Mouse (Mus musculus) stomach, postnatal 0 days (tissue): ENCODE results near the gene Gm39115. TPM values are rescaled to one million over a fixed set of nuclear protein-coding genes. Genes with fewer than 3 reads are reported as not detected.

Experiments
- ATAC-seq: fragments of 200-750 bp; cut with Nextera tagmentation; 2 replicates; pipeline ENCODE4 v1.8.0; 2017; ENCODE audit not compliant: low FRiP score, low TSS enrichment
- DNase-seq: peaks from one replicate; pipeline ENCODE4 v3.0.0-alpha.2; 2016; ENCODE audit warnings: low spot score
- H3K27ac ChIP-seq: fragments of 300-500 bp; sonication (generic); replicated peaks from 2 replicates; pipeline ENCODE4 v1.5.1; 2014; ENCODE audit warnings: mild to moderate bottlenecking, control low read depth
- H3K27me3 ChIP-seq: fragments of 300-500 bp; sonication (generic); 2 replicates; pipeline ENCODE4 v1.6.1; 2014; ENCODE audit warnings: low read length; ENCODE audit not compliant: control insufficient read depth, insufficient read depth
- H3K36me3 ChIP-seq: fragments of 300-500 bp; sonication (generic); 2 replicates; pipeline ENCODE4 v1.6.1; 2014; ENCODE audit warnings: low read length, mixed read lengths; ENCODE audit not compliant: control insufficient read depth, insufficient read depth
- H3K4me1 ChIP-seq: fragments of 300-500 bp; sonication (generic); replicated peaks from 2 replicates; pipeline ENCODE4 v1.6.1; 2014; ENCODE audit warnings: antibody characterized with exemption; ENCODE audit not compliant: control insufficient read depth, insufficient read depth
- H3K4me2 ChIP-seq: fragments of 300-500 bp; sonication (generic); replicated peaks from 2 replicates; pipeline ENCODE4 v1.6.1; 2014; ENCODE audit warnings: low read depth, mild to moderate bottlenecking, control low read depth, moderate library complexity
- H3K4me3 ChIP-seq: fragments of 300-500 bp; sonication (generic); 2 replicates; pipeline ENCODE4 v1.5.1; 2014; ENCODE audit warnings: low read depth, low read length, control low read depth
- H3K9ac ChIP-seq: fragments of 300-500 bp; sonication (generic); 2 replicates; pipeline ENCODE4 v1.6.1; 2014; ENCODE audit warnings: mild to moderate bottlenecking, low read length, control low read depth, mixed read lengths
- H3K9me3 ChIP-seq: fragments of 300-500 bp; sonication (generic); 2 replicates; pipeline ENCODE4 v1.6.1; 2016; ENCODE audit warnings: low read length; ENCODE audit not compliant: control insufficient read depth
- CTCF ChIP-seq: IDR thresholded peaks from 2 replicates; pipeline ENCODE4 v1.5.1; 2016; ENCODE audit warnings: antibody characterized with exemption, low read depth, mild to moderate bottlenecking, moderate library complexity
- EP300 ChIP-seq: optimal IDR thresholded peaks from 2 replicates; pipeline ENCODE3; 2016; ENCODE audit warnings: antibody characterized with exemption
- WGBS: fragments of 180-500 bp; shearing (Covaris S2); extraction: QIAGEN DNeasy Blood & Tissue Kit; methylation state at CpG from one replicate; pipeline ENCODE4 v1.1.7; 2014; 5-methylcytosine and 5-hydroxymethylcytosine counted together
- polyA plus RNA-seq: library from polyadenylated mRNA; unstranded; fragments of >200 nt; fragmentation: Nextera tagmentation; extraction: Ambion mirVana; gene quantifications from 2 replicates; pipeline ENCODE4 v1.2.1, GENCODE M21; 2015

The Gm39115 gene
- polyA plus RNA-seq, 1 experiment from 2014 or later = not detected

DNA sequence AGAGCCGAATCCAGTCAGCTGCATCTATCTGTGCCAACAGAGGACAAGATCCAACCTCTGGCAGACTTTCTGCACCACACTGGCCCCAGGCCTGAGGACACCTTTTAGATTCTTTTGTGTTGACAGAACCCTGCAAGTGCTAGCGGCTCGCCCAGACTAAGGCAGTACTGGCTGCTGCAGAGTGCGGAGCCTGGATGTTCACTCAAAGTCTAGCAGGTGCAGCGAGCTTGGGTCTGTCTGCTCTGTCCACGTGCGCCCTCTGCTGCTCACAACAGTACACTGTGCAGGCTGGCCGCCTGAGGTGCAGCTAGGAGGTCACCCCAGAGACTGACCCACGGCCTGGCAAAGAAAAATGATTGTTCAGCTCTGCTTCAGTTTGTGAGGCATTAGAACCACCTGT lies 38.1 kb downstream of the Gm39115 start:
- H3K36me3 ChIP-seq = no peaks in the 10 kb centered on the region
- H3K9ac ChIP-seq = no peak overlapping the region
- peaks cover 2% of the 10 kb centered on the region; the same call in 1 of the 2 replicates for H3K27me3 ChIP-seq
- H3K27ac ChIP-seq = no peak overlapping the region
- 7% methylated on average over 9 of the region's 9 CpGs for WGBS
- TF ChIP-seq CTCF (peak; percentile 96), EP300 (no peak)
- H3K4me3 ChIP-seq = no peak overlapping the region
- DNase-seq = peak; percentile 90
- peak; percentile 78 for ATAC-seq
- H3K4me2 ChIP-seq = no peak overlapping the region
- no peaks in the 10 kb centered on the region for H3K9me3 ChIP-seq
- H3K4me1 ChIP-seq = no peaks in the 10 kb centered on the region

DNA sequence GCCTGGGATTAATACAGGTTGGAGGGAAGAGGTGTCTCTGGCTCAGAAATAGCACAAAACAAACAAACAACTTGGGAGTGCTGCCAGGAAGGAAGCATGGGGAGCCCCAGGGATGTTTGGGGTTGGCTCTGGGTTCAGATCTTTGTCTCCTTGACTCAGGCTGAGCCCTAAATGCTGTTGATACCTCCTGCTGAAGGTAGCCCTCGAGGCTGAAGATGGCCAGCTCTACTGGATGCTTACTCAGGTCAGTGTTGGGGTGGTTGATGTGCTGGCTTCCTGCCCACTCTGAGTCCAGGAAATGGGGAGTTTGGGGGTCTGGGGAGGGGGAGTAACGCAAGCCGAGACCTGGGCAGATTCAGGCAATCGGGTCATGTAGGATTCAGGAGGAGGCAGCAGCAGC lies 39.1 kb downstream of the Gm39115 start:
- DNase-seq (no peak), ATAC-seq (no peak)
- Histone ChIP-seq H3K27ac (no peak overlapping the region), H3K9ac (no peak overlapping the region), H3K4me3 (no peak overlapping the region), H3K4me2 (no peak overlapping the region), H3K27me3 (peaks cover 2% of the 10 kb centered on the region; the same call in 1 of the 2 replicates), H3K36me3 (no peaks in the 10 kb centered on the region), H3K4me1 (no peaks in the 10 kb centered on the region), H3K9me3 (no peaks in the 10 kb centered on the region)
- WGBS = 56% methylated on average over 4 of the region's 4 CpGs
- TF ChIP-seq EP300 = no peak
- TF ChIP-seq CTCF = no peak

DNA sequence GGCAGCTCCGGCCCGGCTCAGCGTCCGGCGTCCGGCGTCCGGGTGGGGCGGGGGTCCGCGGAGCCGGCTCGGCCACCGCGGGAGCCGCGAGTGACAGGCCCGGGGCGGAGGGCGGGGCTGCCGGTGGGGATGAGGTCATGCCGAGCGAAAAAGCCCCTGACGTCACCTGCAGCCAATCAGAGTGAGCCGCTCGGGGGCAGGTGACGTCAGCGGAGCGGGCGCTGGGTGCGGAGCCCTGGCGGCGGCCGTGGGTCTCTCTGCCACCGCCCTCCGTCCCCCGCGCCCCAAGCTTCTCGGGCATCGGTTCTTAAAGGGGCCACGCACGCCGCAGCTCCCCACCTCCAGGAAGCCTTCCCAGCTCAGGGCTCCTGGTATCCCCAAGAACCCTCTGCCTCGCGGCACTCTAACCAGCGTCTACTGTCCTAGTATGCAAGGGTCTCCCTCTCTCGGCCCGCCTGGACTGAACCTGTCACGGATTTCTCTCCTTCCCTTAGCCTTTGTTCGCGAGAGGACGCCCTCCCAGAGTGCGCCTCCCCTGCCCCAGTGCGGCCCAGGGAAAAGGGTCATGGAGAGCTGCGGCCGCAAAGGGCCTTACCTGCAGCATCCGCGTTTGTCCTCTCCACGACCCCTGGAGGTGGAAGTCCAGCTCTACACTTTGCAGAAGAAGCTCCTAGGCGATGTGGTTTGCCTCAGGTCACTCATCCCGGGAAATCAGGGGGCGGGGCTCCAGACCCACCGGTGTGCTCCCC lies 40.5 kb downstream of the Gm39115 start, which contains the start of gene Dusp8:
Gene Dusp8, minus strand, starts transcription at position 661 of the 749 bp plus-strand sequence.
- peak; percentile 92 for DNase-seq
- Histone ChIP-seq H3K4me1 (no peaks in the 10 kb centered on the region), H3K4me2 (peak within 1 kb of the TSS; percentile 93), H3K27me3 (peaks cover 2% of the 10 kb centered on the region; the same call in 1 of the 2 replicates), H3K9ac (peak within 1 kb of the TSS; percentile 86), H3K36me3 (no peaks in the 10 kb centered on the region), H3K4me3 (peak within 1 kb of the TSS; percentile 77), H3K27ac (peak within 1 kb of the TSS; percentile 77), H3K9me3 (no peaks in the 10 kb centered on the region)
- no peak for TF ChIP-seq EP300
- TF ChIP-seq CTCF = peak; percentile 61
- WGBS = under 1% methylated on average over 47 of the region's 63 CpGs
- ATAC-seq = peak; percentile 90

DNA sequence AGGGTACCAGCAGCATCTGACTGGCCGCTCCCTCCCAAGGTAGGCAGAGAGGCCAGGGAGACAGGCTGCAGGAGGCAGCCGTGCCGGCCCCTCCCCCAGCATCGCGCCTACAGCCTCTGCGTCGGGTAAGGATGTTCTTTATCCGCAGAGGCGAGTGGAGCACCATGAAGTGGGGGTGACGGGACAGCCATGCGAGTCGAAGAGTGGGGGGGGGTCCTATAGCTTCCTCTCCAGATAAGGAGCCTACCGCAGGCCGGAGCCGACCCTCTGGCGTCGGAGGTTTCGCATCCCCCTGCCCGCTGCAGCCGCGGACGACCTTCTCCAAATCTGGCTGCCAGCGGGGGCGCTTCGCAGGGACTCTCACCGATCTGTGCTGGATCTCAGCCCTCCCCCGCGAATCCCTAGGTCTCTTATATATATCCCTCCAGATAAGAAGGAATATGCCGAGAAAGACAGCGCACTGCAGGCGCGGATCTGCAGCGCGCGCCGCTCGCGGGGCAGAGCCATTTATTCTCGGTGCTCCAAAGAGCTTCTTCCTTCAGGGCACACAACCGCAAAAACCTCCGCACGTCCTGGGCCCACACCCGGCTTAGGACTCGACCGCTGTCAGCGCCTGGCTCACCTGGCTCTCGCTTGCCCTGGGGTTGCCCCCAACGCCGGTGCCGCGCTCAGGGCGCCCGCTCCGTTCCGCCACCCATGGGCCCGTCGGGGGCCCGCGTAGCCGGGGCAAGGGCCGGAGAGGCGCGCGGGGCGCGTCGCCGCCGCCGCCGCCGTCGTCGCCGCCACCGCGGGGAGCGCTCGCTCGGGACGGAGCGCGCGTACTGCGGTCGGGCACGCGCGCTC lies 41.3 kb downstream of the Gm39115 start:
- DNase-seq (peak; percentile 51), ATAC-seq (peak; percentile 66)
- Histone ChIP-seq H3K9me3 (no peaks in the 10 kb centered on the region), H3K27ac (peak overlapping the region; percentile 77), H3K36me3 (no peaks in the 10 kb centered on the region), H3K4me2 (peak overlapping the region; percentile 93), H3K4me3 (peak overlapping the region; percentile 77), H3K4me1 (no peaks in the 10 kb centered on the region), H3K9ac (peak overlapping the region; percentile 86), H3K27me3 (peaks cover 2% of the 10 kb centered on the region; the same call in 1 of the 2 replicates)
- WGBS = 1% methylated on average over 71 of the region's 89 CpGs
- TF ChIP-seq EP300 (no peak), CTCF (no peak)

DNA sequence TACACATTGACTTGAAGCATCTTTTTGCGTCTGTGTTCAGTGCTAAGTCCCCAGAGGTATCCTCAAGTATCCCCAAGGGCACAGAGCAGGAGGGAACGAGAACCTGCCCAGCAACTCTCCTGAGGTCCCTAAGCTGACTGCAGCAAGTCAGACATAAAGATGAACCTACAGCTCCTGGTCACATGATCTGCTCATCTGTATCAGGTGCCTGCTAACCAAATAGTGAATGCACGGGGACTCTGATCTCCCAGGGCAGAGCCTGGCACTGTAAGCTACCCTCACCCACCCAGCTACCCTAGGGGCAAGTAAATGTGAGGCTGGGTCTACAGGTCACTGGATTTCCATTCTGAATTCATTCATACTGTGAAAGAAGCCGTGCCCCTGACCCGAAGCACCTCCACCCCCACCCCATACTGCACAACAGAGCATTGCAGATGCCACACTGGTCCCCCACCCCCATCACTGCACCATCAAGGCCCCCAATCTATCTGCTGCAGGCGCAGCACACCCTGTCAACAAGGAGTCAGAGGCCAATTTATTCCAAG lies 42.1 kb downstream of the Gm39115 start:
- Histone ChIP-seq H3K27me3 (peaks cover 2% of the 10 kb centered on the region; the same call in 1 of the 2 replicates), H3K4me3 (peak overlapping the region; percentile 77), H3K9me3 (no peaks in the 10 kb centered on the region), H3K4me1 (no peaks in the 10 kb centered on the region), H3K27ac (no peak overlapping the region), H3K9ac (peak overlapping the region; percentile 86), H3K36me3 (no peaks in the 10 kb centered on the region), H3K4me2 (peak overlapping the region; percentile 93)
- ATAC-seq (no peak), DNase-seq (no peak)
- WGBS = 34% methylated on average over 6 of the region's 6 CpGs
- TF ChIP-seq CTCF (no peak), EP300 (no peak)
